Mouse (Mus musculus): ENCODE measurements around the gene 1700017B05Rik.
A peak's percentile ranks its signal among the peaks of the same experiment; 100 is the strongest.

The 1700017B05Rik gene

DNA sequence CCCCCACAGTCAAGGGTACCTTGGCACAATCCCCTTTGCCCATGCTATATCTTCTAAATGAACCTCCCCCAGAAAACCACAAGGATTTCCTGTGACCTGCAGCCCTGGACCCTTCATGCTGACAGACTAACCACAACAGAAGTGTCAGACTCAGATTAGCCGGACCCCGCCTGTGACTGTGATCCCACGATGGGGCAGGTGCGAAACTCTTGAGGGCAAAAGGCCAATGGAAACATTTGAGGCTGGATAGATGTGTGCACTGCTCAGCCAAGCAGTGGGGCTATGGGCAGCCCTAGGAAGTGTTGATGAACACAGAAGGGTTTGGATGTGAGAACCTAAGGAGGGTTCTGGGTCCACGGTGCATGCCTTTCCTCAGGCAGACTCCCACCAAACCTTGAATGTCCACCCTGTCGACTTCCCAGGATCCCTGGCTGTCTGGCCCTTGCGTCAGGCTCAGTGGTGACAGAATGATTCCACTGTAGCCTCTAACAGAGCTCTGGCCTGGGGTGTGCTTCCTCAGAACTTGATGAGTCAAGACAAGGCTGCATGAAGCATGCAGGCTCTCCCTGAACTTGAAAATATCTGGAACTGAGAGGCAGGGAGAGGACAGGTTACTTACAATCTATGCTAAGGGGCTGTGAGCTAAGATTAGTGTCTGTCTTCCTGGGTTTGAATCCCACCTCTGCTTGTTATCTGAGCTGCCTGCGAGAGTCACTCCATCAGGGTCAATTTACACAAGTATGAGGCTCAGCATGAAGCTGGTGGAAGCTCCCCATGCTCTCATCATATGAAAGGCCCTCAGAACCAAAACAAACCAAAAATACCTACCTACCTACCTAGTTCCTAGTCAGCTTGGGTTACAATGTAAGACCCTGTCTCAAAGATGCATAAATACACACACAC is 10.7 kb upstream of the 1700017B05Rik start:
- no peak for DNase-seq (ENCODE audit: low spot score in 2 of 2)

DNA sequence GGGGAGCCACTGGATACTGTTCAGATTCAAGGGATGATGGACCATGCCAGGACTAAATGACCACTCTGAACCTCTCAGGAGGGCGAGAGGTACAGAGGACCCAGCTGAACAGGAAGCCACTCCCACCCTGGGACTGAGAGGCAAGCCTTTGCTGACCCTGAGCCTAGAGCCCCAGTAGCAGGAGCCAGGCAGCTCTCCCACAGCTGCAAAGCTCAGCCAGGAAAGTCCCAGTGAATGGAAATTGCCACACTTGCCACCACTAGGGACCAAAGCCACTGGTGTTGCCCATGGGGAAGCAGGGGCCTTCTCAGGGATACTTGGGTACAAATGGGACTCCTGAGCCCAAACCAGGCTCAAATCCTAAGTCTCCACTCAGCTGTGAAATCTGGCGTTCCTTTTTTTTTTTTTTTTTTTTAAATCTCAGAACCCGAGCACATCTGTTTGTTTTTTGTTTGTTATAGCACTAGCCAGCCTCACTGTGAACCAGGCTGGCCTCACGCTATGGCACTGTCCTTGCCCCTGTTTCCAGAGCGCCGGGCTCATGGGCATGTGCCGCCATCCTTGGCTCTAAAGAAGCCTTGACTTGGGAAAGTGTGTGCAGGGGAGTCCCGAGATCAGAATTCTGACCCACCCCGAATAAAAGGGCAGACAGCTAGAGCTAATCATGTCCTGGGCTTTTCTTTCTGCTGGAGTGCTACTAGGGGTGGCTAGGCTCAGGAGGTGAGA is 9.6 kb upstream of the 1700017B05Rik start:
- DNase-seq (ENCODE audit: low spot score in 2 of 2): no peak

- DNase-seq (ENCODE audit: low spot score in 2 of 2): no peak
These were observed 8.7 kb upstream of the 1700017B05Rik start for GRCm38 (mm10) chr9:57271081-57271480.

DNA sequence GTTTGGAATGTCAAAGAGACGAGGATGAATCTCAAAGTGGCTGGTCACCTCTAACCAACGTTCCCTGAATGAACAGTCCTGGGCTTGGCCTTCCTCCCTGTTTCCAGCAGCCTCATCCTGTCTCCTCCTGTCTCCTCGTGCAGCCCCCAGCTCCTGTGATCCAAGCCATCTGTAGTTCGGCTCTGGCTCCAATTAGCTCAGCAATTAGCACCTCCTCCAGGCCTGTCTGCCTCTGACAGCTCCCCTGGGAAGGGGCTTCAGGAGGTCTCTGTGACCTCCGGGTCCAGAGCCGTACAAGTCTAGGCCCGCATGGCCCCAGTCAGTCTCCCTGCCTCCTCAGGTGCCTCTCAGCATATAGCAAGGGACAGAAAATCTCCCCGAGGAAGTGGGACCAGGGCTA is 8.0 kb upstream of the 1700017B05Rik start:
- DNase-seq (ENCODE audit: low spot score in 2 of 2): no peak

DNA sequence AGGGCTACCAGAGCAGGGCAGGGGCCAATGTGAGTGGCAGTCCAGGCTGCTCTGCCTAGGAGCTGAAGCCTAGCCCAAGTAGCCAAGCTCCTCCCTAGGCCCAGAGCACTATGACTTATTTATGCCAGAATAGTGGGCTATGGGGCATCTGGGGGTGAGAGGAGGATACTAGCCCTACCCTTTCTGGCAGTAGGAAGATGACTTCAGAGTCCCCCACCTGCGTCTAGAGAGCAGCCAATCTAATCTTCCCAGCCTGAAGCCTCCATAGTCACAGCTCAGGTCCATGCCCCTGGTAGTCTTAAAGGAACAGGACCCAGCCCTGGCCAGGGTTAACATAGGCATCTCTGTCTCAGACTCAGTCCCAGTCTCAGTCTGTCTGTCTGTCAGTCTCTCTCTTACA is 7.0 kb upstream of the 1700017B05Rik start:
- no peak for DNase-seq (ENCODE audit: low spot score in 2 of 2)

DNA sequence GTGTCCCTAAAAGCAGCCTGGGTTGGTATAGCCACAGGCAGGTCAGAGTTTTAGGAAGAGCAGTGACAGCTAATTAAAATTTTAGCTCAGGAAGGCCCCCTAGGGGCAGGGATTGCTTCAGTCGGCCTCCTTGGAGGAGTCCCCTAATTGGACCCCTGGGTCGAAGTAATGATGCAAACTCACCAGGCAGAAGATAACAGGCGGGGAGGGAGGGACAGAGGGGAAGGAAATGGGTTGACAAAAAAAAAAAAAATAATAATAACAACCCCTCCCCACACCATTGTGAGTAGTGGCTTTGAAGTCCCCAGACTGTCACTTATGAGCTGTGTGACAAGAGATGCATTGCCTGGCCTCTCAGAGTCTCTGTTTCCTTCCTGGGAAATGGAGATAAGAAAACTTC is 6.2 kb upstream of the 1700017B05Rik start:
- DNase-seq (ENCODE audit: low spot score in 2 of 2): no peak

DNA sequence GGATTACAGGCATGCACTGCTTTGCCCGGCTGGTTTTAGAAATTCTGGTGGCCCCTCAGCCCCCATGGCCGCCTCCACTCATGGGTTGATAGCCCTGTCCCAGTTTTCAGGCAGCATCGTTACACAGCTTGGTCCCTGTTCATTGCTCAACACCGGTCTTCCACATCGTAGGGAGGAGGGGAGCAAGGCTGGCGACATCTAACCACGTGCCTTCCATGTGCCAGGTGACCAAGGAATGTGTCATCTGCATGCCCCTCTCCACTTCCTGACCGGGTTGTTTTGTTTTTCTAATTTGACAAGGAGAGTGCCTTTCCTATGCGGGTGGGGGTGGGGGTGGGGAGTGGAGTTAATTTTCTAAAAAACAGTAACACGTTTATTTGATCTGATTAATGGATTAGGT is 5.7 kb upstream of the 1700017B05Rik start:
- no peak for DNase-seq (ENCODE audit: low spot score in 2 of 2)

GRCm38 (mm10) chr9:57267421-57267820 is 5.0 kb upstream of the 1700017B05Rik start:
- no peak for DNase-seq (ENCODE audit: low spot score in 2 of 2)

GRCm38 (mm10) chr9:57265125-57265524 is 2.7 kb upstream of the 1700017B05Rik start:
- DNase-seq (ENCODE audit: low spot score in 2 of 2): no peak

DNA sequence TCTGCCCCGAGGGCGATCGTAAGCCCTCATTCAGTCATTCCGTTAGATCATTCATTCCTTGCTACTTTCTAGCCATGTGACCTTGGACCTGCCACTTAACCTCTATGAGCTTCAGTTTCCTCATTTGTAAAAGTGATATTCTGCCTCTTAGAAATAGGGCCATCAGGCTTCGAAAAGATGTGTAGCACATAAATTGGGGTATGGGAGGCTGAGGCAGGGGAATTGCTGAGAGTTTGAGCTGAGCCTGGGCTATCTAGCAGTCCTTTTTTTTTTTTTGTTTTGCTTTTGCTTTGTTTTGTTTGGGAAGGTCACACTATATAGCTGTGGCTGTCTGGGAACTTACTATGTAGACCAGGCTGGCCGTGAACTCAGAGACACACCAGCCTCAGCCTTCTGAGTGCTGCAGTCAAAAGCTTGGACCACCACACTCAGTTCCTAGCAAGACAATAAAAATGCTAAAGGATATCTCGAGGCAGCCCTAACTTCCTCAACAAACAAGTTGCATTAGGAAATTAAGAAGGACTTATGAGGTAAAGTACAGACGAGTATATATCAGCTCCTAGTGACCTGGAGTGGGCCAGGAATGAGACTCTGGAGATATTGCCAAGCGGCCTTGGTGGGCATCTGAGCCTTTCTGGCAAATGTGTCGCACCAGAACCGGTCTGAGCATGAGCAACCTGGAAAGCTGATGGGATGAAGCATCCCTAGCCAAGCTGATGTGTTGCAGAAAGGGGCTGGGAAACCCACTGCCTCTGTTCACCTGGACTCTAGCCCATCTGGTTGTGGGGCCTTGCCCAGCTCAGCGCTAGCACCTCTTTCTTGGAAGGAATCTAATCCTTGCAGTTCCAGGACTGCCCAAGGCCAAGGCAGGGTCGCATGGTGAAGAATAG is 628 bp upstream of the 1700017B05Rik start:
- DNase-seq (ENCODE audit: low spot score in 2 of 2): no peak

GRCm38 (mm10) chr9:57261516-57261912 is 898 bp downstream of the 1700017B05Rik start:
- DNase-seq (ENCODE audit: low spot score in 2 of 2): peak; percentile 27 to 29

DNA sequence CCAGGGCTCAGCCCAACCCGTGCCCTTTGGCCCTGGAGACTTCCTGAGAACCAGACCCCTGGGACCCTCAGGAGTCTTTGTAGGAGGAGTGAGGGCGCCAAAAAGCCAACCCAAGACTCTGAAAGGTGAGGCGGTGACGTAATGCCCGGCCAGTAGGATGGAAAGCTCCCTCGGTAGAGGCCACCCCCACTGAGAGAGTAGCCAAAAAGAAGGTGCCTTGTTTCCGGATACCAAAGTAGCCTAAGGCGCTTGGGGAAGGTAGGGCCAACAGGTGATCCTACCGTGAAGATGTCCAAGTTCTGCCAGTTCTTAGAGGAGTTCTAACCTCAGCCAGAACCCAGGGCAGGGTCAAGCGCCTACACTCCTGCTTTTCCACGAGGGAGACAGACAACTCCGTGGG is 1.5 kb downstream of the 1700017B05Rik start:
- DNase-seq (ENCODE audit: low spot score in 2 of 2): no peak

DNA sequence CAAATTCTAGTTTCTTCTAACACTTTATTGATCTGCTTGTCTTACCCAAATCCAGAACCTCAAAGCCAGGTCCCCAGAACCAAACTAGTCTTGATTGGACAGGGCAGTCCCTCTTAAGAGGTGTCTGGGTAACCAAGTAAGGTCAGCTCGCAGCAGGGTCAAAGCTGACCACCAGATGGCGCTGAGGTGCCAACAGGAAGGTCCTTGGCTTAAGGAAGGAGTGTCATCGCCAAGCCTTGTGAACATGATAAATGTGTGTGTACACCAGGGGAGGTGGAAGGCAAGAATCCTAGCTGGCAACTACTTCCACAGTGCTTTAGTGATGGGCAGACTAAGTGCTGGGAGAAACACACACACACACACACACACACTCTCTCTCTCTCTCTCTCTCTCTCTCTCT is 2.7 kb downstream of the 1700017B05Rik start:
- peak; percentile 82 to 84 for DNase-seq (ENCODE audit: low spot score in 2 of 2)

GRCm38 (mm10) chr9:57257627-57258026 is 4.8 kb downstream of the 1700017B05Rik start:
- peak in 1 of 2 experiments; percentile 32 for DNase-seq (ENCODE audit: low spot score in 2 of 2)

GRCm38 (mm10) chr9:57256861-57257260 is 5.6 kb downstream of the 1700017B05Rik start:
- DNase-seq (ENCODE audit: low spot score in 2 of 2): no peak

DNA sequence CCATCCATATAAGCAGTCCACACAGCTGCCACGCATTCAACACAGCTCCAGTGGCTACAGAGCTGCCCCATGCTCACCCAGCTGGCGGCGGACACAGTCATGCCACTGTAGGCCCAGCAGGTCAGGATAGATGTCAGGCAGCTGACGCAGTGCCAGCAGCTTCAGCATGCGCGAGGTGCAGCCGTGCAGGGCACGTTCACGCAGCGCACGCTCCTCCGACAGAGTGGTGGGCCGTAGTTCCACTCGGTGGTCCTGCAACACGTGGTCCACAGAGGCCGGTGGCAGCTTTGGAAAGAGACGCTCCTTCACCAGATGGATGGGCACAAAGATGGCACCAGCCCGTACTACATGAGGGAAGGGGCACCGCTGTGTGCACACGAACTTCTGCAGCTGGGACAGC is 6.1 kb downstream of the 1700017B05Rik start:
- no peak for DNase-seq (ENCODE audit: low spot score in 2 of 2)

DNA sequence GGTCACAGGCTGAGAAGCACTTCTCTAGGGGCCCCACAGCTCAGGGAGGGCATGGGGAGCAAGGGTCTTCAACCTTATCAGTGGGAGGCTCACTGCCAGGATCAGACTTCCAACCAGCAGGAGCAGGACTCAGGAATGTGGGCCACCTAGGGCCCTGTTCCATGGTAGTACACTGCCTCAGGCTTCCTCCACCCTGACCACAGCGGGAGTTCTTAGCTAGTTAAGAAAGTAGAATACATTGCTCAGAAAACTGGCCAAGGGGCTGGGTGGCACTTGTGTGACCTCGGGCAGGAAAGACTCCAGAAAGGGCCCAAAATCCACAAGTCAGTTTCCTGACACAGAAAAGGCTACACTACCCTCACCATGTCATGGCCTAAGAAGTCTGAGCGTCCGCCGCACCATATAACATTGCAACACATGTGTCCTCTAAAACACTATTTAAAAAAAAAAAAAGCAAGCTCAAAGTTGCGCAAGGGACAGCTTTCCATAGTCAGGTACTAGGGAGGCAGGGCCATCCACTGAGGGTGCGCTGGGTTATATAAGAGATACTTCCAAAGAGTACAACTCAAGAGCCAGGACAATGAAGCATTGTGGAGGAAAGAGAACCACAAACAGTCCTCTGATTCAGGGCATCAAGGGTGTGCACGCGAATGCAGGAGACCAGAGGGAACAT is 7.5 kb downstream of the 1700017B05Rik start:
- no peak for DNase-seq (ENCODE audit: low spot score in 2 of 2)

DNA sequence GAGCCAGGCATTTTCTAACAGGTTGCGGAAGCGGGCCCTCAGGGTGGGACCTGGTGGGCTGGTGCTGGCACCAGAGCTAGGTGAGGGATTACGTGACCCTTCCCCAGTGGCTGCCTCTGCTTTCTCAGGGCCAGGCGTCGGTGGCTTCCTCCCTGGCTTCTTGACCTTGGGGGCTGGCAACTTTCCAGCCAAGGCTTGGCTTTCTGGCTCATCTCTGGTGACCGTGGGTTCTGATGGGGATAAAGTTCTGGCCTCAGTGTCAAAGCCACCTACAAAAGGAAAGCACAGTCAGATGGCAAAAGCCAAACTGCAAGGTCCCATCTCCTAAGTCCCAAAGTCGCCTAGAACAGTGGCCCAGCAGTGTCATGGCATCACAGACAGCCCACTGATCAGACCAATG is 8.4 kb downstream of the 1700017B05Rik start:
- no peak for DNase-seq (ENCODE audit: low spot score in 2 of 2)

DNA sequence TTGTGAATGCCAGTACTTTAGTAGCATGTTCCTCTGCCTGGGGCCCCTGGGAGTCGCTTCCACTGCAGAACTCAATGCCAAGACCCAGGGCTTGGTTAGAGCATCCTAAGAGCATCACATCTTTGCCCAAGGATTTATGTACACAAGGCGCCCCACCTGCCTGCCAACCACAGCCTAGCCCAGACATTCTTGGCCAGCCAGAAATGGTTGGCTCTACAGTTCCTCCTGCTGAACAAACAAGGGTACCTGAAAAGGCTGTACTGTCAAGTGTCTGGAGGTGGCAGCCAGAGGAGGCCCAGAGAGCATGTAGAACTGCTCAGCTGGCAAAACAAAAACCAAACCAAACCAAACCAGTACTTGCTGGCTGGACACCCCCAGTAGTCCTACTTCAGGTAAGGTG is 11.3 kb downstream of the 1700017B05Rik start:
- no peak for DNase-seq (ENCODE audit: low spot score in 2 of 2)

- no peak for DNase-seq (ENCODE audit: low spot score in 2 of 2)
These were observed 12.4 kb downstream of the 1700017B05Rik start for GRCm38 (mm10) chr9:57250026-57250425.
